Mouse (Mus musculus) cerebellum, adult 11 months (tissue): ENCODE data around the gene Cacng3.

Experiments used
- DNase-seq: peaks from one replicate; pipeline ENCODE4 v3.0.0; 2022

The Cacng3 gene

GRCm38 (mm10) chr7:122670442-122670872 lies at the start of gene Cacng3:
Gene Cacng3, plus strand, starts transcription at chr7:122670492.
- DNase-seq = no peak

GRCm38 (mm10) chr7:122622125-122622774 lies 48.0 kb upstream of the Cacng3 start:
- peak; percentile 37 for DNase-seq

- no peak for DNase-seq
Measured at GRCm38 (mm10) chr7:122623753-122624152, 46.5 kb upstream of the Cacng3 start.

- no peak for DNase-seq
Measured at GRCm38 (mm10) chr7:122628050-122628449, 42.2 kb upstream of the Cacng3 start.

- DNase-seq = peak; percentile 38
Measured at GRCm38 (mm10) chr7:122630386-122630785, 39.9 kb upstream of the Cacng3 start.

- no peak for DNase-seq
Measured at GRCm38 (mm10) chr7:122631151-122631550, 39.1 kb upstream of the Cacng3 start.

- no peak for DNase-seq
Measured at GRCm38 (mm10) chr7:122632946-122633345, 37.3 kb upstream of the Cacng3 start.

DNA sequence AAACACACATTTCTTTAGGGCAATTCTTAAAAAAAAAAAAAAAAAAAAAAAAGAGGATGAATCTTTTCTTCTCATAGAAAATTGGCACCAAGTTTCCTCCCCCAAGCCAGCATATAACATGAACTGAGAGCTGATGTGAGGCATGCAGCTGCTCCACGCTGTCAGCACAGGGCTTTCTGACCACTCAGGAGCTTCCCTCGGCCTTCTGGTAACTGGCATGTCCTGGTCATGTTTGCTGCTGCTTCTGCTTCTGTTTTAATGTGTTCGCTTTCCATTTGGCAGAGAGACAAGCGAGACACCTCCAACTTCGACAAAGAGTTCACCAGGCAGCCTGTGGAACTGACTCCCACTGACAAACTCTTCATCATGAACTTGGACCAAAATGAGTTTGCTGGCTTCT lies 36.8 kb upstream of the Cacng3 start:
- DNase-seq = no peak

- no peak for DNase-seq
Measured at GRCm38 (mm10) chr7:122643676-122644075, 26.6 kb upstream of the Cacng3 start.

DNA sequence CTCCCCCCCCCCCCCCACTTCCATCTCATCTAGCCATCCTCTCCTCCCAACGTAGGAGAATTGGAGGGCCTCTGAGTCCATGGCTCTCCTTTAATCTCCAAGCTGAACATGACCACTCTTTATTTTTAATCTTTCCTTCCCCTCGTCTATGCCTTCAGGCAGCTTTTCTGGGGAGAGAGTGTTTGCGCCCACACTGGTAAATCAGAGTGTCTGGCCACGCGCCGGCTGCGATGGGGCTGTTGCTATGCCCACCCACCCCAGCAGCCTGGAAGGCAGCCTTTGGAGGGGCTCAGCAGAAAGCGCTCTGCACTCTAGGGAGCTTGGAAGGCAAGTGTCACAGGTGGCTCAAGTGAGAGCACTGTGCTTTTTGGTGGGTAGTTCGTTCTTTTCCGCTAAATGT lies 21.0 kb upstream of the Cacng3 start:
- no peak for DNase-seq

GRCm38 (mm10) chr7:122652523-122652922 lies 17.8 kb upstream of the Cacng3 start:
- no peak for DNase-seq

DNA sequence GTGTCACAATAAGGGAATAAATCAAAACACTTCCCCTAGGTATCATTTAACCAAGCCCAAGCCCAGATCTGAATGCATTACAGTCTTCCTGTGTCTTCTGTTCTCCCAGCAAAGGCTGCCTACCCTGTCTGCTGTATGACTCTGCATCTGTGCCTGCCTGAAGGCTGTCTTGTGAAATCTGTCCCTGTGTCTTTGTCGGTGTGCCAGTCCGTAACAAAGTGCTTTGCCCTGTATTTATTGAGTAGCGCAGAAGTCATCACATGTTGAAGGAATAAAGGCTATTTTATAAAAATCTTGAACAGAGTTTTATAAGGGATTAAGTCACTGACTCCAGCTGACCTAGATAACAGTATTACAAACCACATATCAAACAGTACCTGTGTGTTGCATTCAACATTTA lies 13.6 kb upstream of the Cacng3 start:
- no peak for DNase-seq

GRCm38 (mm10) chr7:122657423-122658126 lies 12.7 kb upstream of the Cacng3 start:
- no peak for DNase-seq

DNA sequence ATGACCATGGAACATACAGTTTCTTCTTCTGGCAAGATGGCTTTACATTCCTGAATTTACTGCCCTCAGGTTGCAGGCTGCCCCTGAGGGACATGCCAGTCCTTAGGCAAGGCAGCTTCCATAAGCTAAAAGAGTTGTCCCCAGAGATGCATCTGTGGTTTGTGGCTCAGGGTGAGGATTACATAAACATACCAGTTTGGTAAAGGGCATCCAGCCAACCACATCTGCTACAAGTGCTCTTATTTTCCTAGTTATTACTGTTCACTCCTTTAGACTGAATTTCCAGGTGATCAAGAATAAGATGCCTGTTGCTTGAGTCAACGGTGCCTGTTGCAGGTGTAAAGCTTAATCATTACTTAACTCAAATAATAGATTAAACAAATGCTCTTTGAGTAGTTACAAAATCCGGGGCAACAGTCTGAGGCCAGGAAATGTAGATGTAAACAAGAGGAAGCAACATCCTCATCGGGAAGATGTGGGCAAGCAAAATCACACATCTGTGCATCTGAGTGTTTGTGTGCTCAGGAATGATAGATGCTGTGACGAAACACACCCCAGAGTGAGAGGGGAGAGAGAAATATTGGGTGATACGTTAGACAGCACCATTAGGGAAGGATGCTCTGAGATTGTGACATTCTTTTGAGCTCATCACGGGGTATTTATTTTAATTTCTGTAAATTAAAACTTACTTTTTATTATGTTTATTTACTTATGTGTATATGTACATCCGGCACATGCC lies 4.8 kb upstream of the Cacng3 start:
- no peak for DNase-seq

GRCm38 (mm10) chr7:122667903-122668302 lies 2.4 kb upstream of the Cacng3 start:
- peak; percentile 13 for DNase-seq

DNA sequence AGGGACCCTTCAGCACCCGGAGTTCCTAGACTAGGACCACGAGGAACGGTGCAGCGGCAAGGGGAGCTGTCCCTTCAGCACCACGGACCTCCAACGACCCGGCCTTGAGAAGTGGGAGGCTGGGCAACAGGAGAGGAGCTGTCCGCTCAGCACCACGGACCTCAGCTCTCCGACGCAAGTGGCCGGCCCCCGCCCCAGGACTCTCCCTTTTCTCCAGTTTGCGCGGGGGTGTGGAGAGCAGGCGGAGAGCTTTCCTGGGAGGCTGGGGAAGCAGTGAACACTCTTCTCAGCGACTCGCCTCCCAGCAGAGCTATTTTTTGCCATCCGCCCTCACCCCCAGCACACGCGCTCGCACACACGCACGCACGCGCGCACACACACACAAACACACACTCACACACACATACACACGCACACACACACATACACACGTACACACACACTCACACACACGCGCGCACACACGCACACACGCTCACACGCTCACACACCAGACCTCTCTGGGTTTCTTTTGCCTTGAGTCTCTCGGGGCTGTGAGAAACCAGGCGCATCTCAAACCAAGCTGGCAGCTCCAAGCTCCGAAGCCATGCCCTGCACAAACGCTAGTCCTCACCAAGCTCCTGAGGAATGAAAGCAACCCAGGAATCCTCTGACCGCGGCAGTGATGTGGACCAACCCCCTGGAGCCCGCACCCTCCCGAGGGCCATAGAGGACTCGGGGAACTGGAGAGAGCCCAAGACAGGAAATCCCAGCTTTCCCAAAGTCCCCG lies 765 bp downstream of the Cacng3 start:
- peak; percentile 17 for DNase-seq

DNA sequence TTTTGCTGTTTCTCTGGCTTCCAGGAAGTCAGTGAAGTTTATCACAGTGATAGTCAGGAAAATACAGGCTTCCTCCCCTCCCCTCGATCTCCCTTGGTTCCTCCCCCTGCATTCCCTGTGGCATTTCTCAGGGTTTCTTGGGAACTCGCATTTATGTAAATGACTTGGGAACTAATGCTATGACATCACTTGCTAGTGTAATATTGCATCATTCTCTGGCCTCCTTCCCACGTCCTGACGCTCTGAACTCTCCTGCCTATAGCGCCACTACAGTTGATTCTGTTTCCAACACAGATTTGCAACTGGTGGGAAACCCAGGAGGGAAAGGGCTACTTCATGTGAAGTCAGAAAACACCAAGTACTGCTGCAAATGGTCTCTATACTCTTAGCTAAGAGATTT lies 2.7 kb downstream of the Cacng3 start:
- DNase-seq = no peak

DNA sequence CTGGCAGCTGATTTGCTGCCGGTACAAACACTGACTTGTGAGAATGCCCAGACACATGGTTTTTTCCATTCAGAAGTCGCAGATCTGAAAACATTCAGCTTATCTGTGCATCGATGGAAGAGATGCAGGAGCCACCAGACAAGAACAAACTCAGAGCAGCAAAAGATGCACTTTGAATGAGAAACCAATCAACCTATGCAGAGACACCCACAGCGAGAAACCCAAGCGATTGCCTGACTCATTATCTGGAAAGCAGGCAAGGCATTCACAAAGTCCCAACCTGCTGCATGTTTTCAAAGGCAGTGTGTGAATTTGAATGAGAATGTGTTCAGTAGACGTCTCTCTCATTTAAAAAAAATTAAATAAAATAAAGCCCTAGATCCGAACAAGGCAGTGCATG lies 4.9 kb downstream of the Cacng3 start:
- no peak for DNase-seq

DNA sequence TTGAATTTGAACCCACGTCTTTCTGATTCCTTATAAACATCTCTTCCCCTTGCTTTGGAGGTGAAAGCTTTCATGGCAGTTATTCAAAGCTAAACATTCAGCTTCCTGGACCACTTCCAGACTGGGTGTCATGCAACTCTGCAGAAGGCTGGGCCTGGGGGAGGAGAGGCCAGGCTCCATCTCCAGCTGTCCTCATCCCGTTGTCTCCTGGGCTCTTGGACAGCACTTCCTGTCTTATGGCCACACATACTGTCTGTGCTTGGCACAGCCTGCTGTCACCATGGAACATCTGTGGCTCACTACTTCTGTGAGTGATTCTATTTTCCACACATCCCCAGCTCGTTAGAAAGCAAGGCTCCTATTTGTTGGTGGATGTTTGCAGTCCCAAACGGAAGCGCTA lies 31.5 kb downstream of the Cacng3 start:
- no peak for DNase-seq

- DNase-seq = no peak
Measured at GRCm38 (mm10) chr7:122702443-122702842, 32.2 kb downstream of the Cacng3 start.

DNA sequence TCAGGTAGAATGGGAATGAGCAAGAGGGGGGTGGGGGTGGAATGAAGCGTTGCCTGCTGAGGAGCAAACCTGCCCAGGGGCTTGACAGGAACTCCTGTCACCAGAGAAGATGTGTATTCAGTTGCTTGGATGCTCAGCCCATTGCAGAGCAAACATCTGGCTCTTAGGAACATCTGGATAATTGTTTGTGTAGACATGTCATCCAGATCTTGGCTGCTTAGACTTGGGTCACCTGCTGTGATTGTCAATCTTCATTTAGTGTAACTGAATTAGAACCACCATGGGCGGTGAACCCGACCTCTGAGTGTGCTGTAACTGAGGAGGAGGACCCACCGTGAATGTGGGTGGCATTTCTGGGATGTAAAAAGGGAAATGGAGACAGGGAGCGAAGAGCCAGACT lies 36.4 kb downstream of the Cacng3 start:
- DNase-seq = no peak

DNA sequence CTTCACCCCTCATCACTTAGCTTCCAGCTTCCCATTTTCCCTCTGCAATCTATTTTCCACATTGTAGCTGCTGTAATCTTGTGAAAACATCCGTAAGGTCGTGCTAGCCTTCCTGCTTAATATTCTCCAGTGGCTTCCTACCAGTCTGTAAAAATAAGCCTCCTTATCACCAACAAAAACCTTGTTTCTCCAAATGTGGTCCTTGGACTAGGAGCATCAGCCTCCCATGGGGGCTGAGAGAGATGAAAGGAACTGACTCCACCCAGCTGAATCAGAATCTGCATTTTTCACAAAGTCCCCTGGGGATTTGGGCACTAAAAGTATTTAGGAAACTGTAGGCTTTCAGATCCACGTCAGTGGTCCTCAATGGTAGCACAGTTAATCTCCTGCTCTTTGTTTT lies 46.0 kb downstream of the Cacng3 start:
- DNase-seq = no peak

- DNase-seq = no peak
Measured at GRCm38 (mm10) chr7:122718540-122718939, 48.2 kb downstream of the Cacng3 start.
